Mouse (Mus musculus) limb, embryonic 12.5 days (tissue): ENCODE data around the gene Scamp5. TPM values are rescaled to one million over a fixed set of nuclear protein-coding genes. Genes with fewer than 3 reads are reported as not detected.
A peak's percentile ranks its signal among the peaks of the same experiment; 100 is the strongest.
"Not testable (repeated sequence)": the region's sequence is repeated elsewhere in the genome, so short reads cannot be mapped to it uniquely, and the experiment has no call there.

ENCODE experiments used
- ATAC-seq: fragments of 200-750 bp; cut with Nextera tagmentation; 2 replicates; pipeline ENCODE4 v1.8.0; 2017; ENCODE audit warnings: low read depth, moderate TSS enrichment; ENCODE audit not compliant: insufficient number of reproducible peaks, insufficient read depth, low FRiP score, low TSS enrichment
- H3K27ac ChIP-seq: fragments of 300-500 bp; sonication (generic); 2 replicates; pipeline ENCODE4 v1.5.1; 2016; ENCODE audit warnings: mild to moderate bottlenecking, moderate library complexity
- H3K27me3 ChIP-seq: fragments of 300-500 bp; sonication (generic); 2 replicates; pipeline ENCODE4 v1.6.1; 2016; ENCODE audit warnings: mild to moderate bottlenecking, moderate library complexity
- H3K36me3 ChIP-seq: fragments of 300-500 bp; sonication (generic); 2 replicates; pipeline ENCODE4 v1.6.1; 2016; ENCODE audit warnings: mild to moderate bottlenecking, moderate library complexity
- H3K4me1 ChIP-seq: fragments of 300-500 bp; sonication (generic); replicated peaks from 2 replicates; pipeline ENCODE4 v1.6.1; 2016
- H3K4me2 ChIP-seq: fragments of 300-500 bp; sonication (generic); 2 replicates; pipeline ENCODE4 v1.6.1; 2016; ENCODE audit warnings: mild to moderate bottlenecking, moderate library complexity
- H3K4me3 ChIP-seq: fragments of 300-500 bp; sonication (generic); replicated peaks from 2 replicates; pipeline ENCODE4 v1.5.1; 2016; ENCODE audit warnings: mild to moderate bottlenecking
- H3K9ac ChIP-seq: fragments of 300-500 bp; sonication (generic); replicated peaks from 2 replicates; pipeline ENCODE4 v1.6.1; 2016; ENCODE audit warnings: mild to moderate bottlenecking, moderate library complexity
- H3K9me3 ChIP-seq: fragments of 300-500 bp; sonication (generic); 2 replicates; pipeline ENCODE4 v1.6.1; 2016; ENCODE audit warnings: mild to moderate bottlenecking, moderate library complexity
- WGBS: fragments of 180-500 bp; shearing (Covaris S2); methylation state at CpG from one replicate; pipeline ENCODE4 v1.1.7; 2016; 5-methylcytosine and 5-hydroxymethylcytosine counted together
- polyA plus RNA-seq: library from polyadenylated mRNA; unstranded; fragments of >200 nt; fragmentation: Nextera tagmentation; extraction: Ambion mirVana; gene quantifications from 2 replicates; pipeline ENCODE4 v1.2.1, GENCODE M21; 2016

The Scamp5 gene
- polyA plus RNA-seq, 1 experiment from 2014 or later = 10.6 TPM

DNA sequence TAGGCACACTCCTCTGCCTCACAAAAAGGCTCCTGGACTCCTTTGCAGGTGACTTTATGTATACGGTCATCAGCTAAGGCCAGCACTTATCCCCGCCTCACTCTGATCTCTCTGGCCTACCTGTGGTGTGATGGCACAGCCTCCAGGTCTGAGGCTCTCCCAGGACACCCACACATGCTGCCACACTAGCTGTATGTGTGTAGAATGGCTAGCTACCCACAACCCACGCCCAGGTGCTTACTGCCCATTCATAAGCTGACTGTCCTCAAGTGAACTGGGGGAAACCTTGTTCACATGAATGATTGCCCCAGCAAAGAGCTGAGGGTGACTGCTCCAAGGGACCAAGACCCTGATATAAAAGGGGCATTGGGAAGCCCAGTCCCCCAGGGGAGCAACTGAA lies 35.4 kb downstream of the Scamp5 start:
- 0 out of 2 replicates have a peak overlapping the region, but pooled peaks have one; percentile 35 for H3K9ac ChIP-seq
- H3K27ac ChIP-seq = no peak overlapping the region
- WGBS = 90% methylated on average over 3 of the region's 3 CpGs
- no peak overlapping the region for H3K4me2 ChIP-seq
- H3K4me3 ChIP-seq = no peak overlapping the region
- H3K4me1 ChIP-seq = peaks cover 20% of the 10 kb centered on the region
- no peaks in the 10 kb centered on the region for H3K9me3 ChIP-seq
- no peaks in the 10 kb centered on the region for H3K27me3 ChIP-seq
- no peaks in the 10 kb centered on the region for H3K36me3 ChIP-seq
- no peak for ATAC-seq

DNA sequence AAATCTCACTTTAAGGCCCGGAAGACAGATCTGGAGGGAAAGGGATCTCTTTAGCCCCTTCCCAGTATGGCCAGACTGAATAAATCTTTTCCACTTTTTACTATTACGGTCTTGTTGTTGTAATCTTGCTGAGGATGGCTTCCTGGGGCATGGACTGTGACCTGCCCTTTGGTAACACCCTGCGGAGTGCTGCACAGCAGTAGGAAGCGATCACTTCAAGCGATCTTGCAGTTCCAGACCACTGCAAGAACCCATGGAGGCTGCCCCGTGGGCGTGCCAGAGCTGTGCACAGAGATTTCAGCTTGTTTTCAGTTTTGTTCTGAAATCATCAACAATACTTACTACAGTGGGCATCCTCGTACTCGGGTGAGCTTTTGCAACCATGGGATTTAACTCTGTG lies 36.7 kb downstream of the Scamp5 start:
- 58% methylated on average over 9 of the region's 9 CpGs for WGBS
- H3K27ac ChIP-seq = no peak overlapping the region

DNA sequence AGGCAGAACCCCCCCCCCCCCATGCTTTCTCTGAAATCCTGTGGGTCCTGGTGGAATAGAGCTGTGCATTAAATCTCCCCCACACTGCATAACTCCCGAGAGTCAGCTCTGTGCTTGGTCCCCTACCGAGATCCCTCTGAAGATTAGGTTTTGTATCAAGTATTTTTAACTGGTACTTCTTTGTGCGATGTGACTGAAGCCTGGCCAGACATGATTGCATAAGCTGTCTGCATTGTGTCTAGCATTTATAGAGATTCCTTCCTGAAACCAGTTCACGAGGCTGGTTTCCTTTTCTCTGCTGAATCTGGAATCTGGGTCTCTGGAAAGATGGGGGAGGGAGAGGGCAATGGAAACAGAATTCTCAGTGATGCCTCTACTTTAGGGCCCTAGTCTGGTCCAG lies 39.5 kb downstream of the Scamp5 start:
- H3K9me3 ChIP-seq = no peaks in the 10 kb centered on the region
- H3K4me3 ChIP-seq = no peak overlapping the region
- H3K27me3 ChIP-seq = no peaks in the 10 kb centered on the region
- no peaks in the 10 kb centered on the region for H3K36me3 ChIP-seq
- no peak for ATAC-seq
- WGBS = 61% methylated on average over 4 of the region's 4 CpGs
- H3K4me2 ChIP-seq = no peak overlapping the region
- H3K27ac ChIP-seq = no peak overlapping the region
- no peak overlapping the region for H3K9ac ChIP-seq
- H3K4me1 ChIP-seq = peaks cover 18% of the 10 kb centered on the region

More for the DNA sequence above, 36.7 kb downstream of the Scamp5 start:
- H3K4me3 ChIP-seq = no peak overlapping the region
- H3K4me1 ChIP-seq = peaks cover 20% of the 10 kb centered on the region
- no peak overlapping the region for H3K9ac ChIP-seq
- no peaks in the 10 kb centered on the region for H3K9me3 ChIP-seq
- no peak for ATAC-seq
- H3K4me2 ChIP-seq = no peak overlapping the region
- no peaks in the 10 kb centered on the region for H3K27me3 ChIP-seq
- no peaks in the 10 kb centered on the region for H3K36me3 ChIP-seq

DNA sequence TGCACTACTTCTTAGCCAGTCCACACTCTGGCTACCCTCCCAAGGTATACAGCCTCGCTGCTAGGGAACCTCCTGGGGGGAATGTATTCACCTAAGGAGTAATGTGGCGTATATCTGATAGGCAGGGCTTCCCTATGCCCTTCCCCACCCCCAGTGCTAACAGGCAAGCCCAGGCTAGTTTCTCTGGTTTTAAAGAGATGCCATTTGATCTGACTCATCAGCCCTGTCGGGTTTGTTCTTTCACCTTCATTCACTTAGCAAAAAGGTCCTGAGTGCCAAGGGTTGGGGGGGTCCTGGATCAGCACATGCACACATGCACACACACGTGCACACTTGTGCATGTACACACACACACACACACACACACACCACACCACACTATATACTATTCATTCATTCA lies 39.9 kb downstream of the Scamp5 start:
- H3K36me3 ChIP-seq = no peaks in the 10 kb centered on the region
- no peaks in the 10 kb centered on the region for H3K27me3 ChIP-seq
- H3K9ac ChIP-seq = no peak overlapping the region
- H3K27ac ChIP-seq = no peak overlapping the region
- H3K4me1 ChIP-seq = peaks cover 13% of the 10 kb centered on the region
- no peak overlapping the region for H3K4me2 ChIP-seq
- no peak for ATAC-seq
- 63% methylated on average over 4 of the region's 4 CpGs for WGBS
- H3K4me3 ChIP-seq = no peak overlapping the region
- no peaks in the 10 kb centered on the region for H3K9me3 ChIP-seq

GRCm38 (mm10) chr9:57427123-57427522 lies 40.7 kb downstream of the Scamp5 start:
- H3K9ac ChIP-seq, H3K4me3 ChIP-seq, H3K27ac ChIP-seq, H3K4me2 ChIP-seq, H3K4me1 ChIP-seq, H3K9me3 ChIP-seq, ATAC-seq, H3K27me3 ChIP-seq, H3K36me3 ChIP-seq: not testable (repeated sequence)
- 88% methylated on average over 4 of the region's 4 CpGs for WGBS

GRCm38 (mm10) chr9:57425116-57425515 lies 42.7 kb downstream of the Scamp5 start:
- Histone ChIP-seq H3K4me1 (peaks cover 24% of the 10 kb centered on the region), H3K27ac (no peak overlapping the region), H3K9ac (no peak overlapping the region), H3K9me3 (no peaks in the 10 kb centered on the region), H3K4me3 (no peak overlapping the region), H3K36me3 (no peaks in the 10 kb centered on the region), H3K4me2 (no peak overlapping the region), H3K27me3 (no peaks in the 10 kb centered on the region)
- 83% methylated on average over 3 of the region's 3 CpGs for WGBS
- no peak for ATAC-seq

DNA sequence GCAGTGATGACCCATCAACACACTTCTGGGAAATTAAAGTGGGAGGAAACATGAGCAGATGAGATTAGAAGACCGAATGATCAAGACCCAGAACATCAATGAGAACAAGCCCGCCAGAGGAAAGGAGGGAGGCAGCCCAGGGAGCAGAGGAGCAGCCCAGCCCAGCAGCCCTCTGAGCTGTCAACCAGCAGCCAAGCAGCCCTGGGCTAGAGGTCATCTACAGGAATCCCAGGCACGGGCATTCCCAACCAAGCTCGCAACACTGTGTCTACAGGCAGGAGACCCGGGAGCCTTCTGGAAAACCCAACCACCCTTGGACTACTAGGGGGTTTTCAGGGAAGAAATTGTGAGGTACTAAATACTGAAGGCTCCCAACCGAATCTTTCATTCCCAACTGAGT lies 43.8 kb downstream of the Scamp5 start:
- Histone ChIP-seq H3K4me3 (no peak overlapping the region), H3K27ac (no peak overlapping the region), H3K9me3 (no peaks in the 10 kb centered on the region), H3K27me3 (no peaks in the 10 kb centered on the region), H3K9ac (no peak overlapping the region), H3K4me1 (peaks cover 34% of the 10 kb centered on the region), H3K36me3 (no peaks in the 10 kb centered on the region), H3K4me2 (no peak overlapping the region)
- WGBS = 74% methylated on average over 6 of the region's 6 CpGs
- ATAC-seq = no peak

GRCm38 (mm10) chr9:57421688-57422111 lies 46.2 kb downstream of the Scamp5 start:
- Histone ChIP-seq H3K27ac (peak overlapping the region; percentile 94), H3K4me1 (peaks cover 26% of the 10 kb centered on the region), H3K4me2 (no peak overlapping the region), H3K27me3 (no peaks in the 10 kb centered on the region), H3K36me3 (no peaks in the 10 kb centered on the region), H3K9ac (no peak overlapping the region), H3K9me3 (no peaks in the 10 kb centered on the region), H3K4me3 (no peak overlapping the region)
- no peak for ATAC-seq
- 65% methylated on average over 5 of the region's 5 CpGs for WGBS

GRCm38 (mm10) chr9:57421121-57421571 lies 46.7 kb downstream of the Scamp5 start:
- no peak overlapping the region for H3K9ac ChIP-seq
- H3K36me3 ChIP-seq = no peaks in the 10 kb centered on the region
- no peaks in the 10 kb centered on the region for H3K27me3 ChIP-seq
- H3K4me3 ChIP-seq = no peak overlapping the region
- peak overlapping the region; percentile 94 for H3K27ac ChIP-seq
- WGBS = 68% methylated on average over 9 of the region's 9 CpGs
- H3K4me2 ChIP-seq = peak overlapping the region; percentile 34; the same call in 1 of the 2 replicates
- no peaks in the 10 kb centered on the region for H3K9me3 ChIP-seq
- H3K4me1 ChIP-seq = peaks cover 26% of the 10 kb centered on the region
- ATAC-seq = no peak

- peaks cover 26% of the 10 kb centered on the region for H3K4me1 ChIP-seq
- H3K27ac ChIP-seq = peak overlapping the region; percentile 94
- WGBS = 20% methylated on average over 20 of the region's 20 CpGs
- H3K9ac ChIP-seq = 0 out of 2 replicates have a peak overlapping the region, but pooled peaks have one; percentile 27
- no peaks in the 10 kb centered on the region for H3K27me3 ChIP-seq
- ATAC-seq = peak; percentile 69
- H3K4me2 ChIP-seq = peak overlapping the region; percentile 34
- no peak overlapping the region for H3K4me3 ChIP-seq
- H3K36me3 ChIP-seq = no peaks in the 10 kb centered on the region
- H3K9me3 ChIP-seq = no peaks in the 10 kb centered on the region
These were observed 47.3 kb downstream of the Scamp5 start for GRCm38 (mm10) chr9:57420321-57421120.

DNA sequence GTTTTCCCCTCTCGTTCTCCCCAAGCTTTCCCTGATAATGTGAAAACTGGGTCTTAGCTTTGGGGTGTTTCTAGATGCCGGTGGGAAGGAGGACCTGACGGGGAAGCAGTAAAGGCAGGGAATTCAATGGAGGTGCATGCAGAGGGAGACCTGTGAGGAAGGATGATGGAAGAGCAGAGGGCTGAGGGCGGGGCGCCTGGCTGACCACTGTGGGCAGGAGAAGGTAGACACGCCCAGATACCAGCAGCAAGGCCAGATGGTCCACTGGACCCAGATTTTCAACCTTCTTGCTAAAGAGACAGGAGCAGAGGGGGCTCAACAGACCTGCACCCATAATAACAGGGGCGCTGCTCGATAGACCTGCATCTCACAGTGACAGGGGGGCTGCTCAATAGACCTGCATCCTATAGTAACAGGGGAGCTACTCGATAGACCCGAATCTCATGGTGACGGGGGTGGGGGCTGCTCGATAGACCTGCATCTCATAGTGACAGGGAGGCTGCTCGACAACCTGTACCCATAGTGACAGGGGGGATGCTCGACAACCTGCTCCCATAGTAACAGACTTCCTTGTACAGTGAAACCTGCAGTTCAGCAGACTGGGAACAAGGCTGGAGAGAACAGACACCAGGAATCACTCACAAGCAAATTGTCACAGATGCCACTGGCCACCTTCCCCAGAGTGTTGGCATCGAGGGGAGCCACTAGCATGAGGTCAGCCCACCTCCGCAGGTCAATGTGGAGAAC lies 48.2 kb downstream of the Scamp5 start:
- Histone ChIP-seq H3K4me3 (no peak overlapping the region), H3K27ac (peak overlapping the region; percentile 94), H3K4me1 (peaks cover 26% of the 10 kb centered on the region), H3K36me3 (no peaks in the 10 kb centered on the region), H3K9me3 (no peaks in the 10 kb centered on the region), H3K9ac (no peak overlapping the region), H3K4me2 (peak overlapping the region; percentile 34), H3K27me3 (no peaks in the 10 kb centered on the region)
- no peak for ATAC-seq
- 76% methylated on average over 16 of the region's 16 CpGs for WGBS
